Mouse (Mus musculus) ZHBTc4 (cell line): ENCODE measurements at regions not wholly inside any gene's neighbourhood (a gene's known extent, or its start where the extent isn't known, plus 50 kb on each side); places are given as distances from the start of the nearest gene placed in this dataset.
"Not testable (repeated sequence)": the region's sequence is repeated elsewhere in the genome, so short reads cannot be mapped to it uniquely, and the experiment has no call there.

ENCODE experiments used
- DNase-seq: peaks from one replicate; pipeline ENCODE4 v3.0.0-alpha.2; 2011; ENCODE audit warnings: low read depth, low spot score

GRCm38 (mm10) chr4:84157911-84158647 is 517.0 kb downstream of the Bnc2 start:
- no peak for DNase-seq

GRCm38 (mm10) chr4:84163362-84163761 is 511.7 kb downstream of the Bnc2 start:
- no peak for DNase-seq

- DNase-seq: no peak
Observed at GRCm38 (mm10) chr4:84165256-84165655, 509.8 kb downstream of the Bnc2 start.

GRCm38 (mm10) chr4:84172841-84173240 is 502.2 kb downstream of the Bnc2 start:
- DNase-seq: no peak

GRCm38 (mm10) chr4:84173441-84173840 is 501.6 kb downstream of the Bnc2 start:
- no peak for DNase-seq

- DNase-seq: not testable (repeated sequence)
Observed at GRCm38 (mm10) chr4:84176457-84176856, 498.6 kb downstream of the Bnc2 start.

- DNase-seq: no peak
Observed at GRCm38 (mm10) chr4:84177827-84178226, 497.2 kb downstream of the Bnc2 start.

- DNase-seq: no peak
Observed at GRCm38 (mm10) chr4:84184436-84184835, 490.6 kb downstream of the Bnc2 start.

- no peak for DNase-seq
Observed at GRCm38 (mm10) chr4:84184844-84185243, 490.2 kb downstream of the Bnc2 start.

GRCm38 (mm10) chr4:84189315-84189714 is 485.8 kb downstream of the Bnc2 start:
- peak; percentile 38 for DNase-seq

- no peak for DNase-seq
Observed at GRCm38 (mm10) chr4:84191303-84191702, 483.8 kb downstream of the Bnc2 start.

GRCm38 (mm10) chr4:84192301-84192700 is 482.8 kb downstream of the Bnc2 start:
- DNase-seq: no peak

GRCm38 (mm10) chr4:84196732-84197131 is 478.3 kb downstream of the Bnc2 start:
- DNase-seq: peak; percentile 25

GRCm38 (mm10) chr4:84198176-84198575 is 476.9 kb downstream of the Bnc2 start:
- DNase-seq: no peak

- no peak for DNase-seq
Observed at GRCm38 (mm10) chr4:84199181-84199656, 475.9 kb downstream of the Bnc2 start.

- DNase-seq: peak; percentile 79
Observed at GRCm38 (mm10) chr4:84201001-84201400, 474.1 kb downstream of the Bnc2 start.

- DNase-seq: no peak
Observed at GRCm38 (mm10) chr4:84202231-84202630, 472.8 kb downstream of the Bnc2 start.

- DNase-seq: peak; percentile 29
Observed at GRCm38 (mm10) chr4:84203680-84204079, 471.4 kb downstream of the Bnc2 start.

GRCm38 (mm10) chr4:84204777-84205176 is 470.3 kb downstream of the Bnc2 start:
- no peak for DNase-seq

- DNase-seq: no peak
Observed at GRCm38 (mm10) chr4:84208175-84208574, 466.9 kb downstream of the Bnc2 start.

- DNase-seq: no peak
Observed at GRCm38 (mm10) chr4:84209538-84209937, 465.5 kb downstream of the Bnc2 start.

GRCm38 (mm10) chr4:84211311-84211875 is 463.7 kb downstream of the Bnc2 start:
- DNase-seq: no peak

GRCm38 (mm10) chr4:84212004-84212403 is 463.1 kb downstream of the Bnc2 start:
- no peak for DNase-seq
